Mouse (Mus musculus): ENCODE results near the gene Doc2g.

Doc2g gene

GRCm38 (mm10) chr19:3997231-3997630 is 5.9 kb upstream of the Doc2g start:
- POLR2A ChIA-PET: interaction anchor here (0.6 to 9.8 kb wide), 6 partner anchors 9 to 336 kb away, joined by 3 to 137 read pairs (median 5); partner anchors contain the start of genes Ndufv1 (in 2 of the 4) and Acy3 (in 1 of the 4)
- CTCF ChIA-PET: interaction anchor here (0.5 to 2.3 kb wide), 8 partner anchors 8 to 59 kb away, joined by 3 to 12 read pairs (median 4); partner anchors contain the start of gene Ndufv1 (in 1 of the 4)

- ChIA-PET POLR2A (interaction anchor here in 3 of 4 experiments (0.7 to 9.8 kb wide), 15 partner anchors 10 to 124 kb away, joined by 3 to 137 read pairs (median 13); partner anchors contain the start of genes Acy3 (in 2 of the 3), Gstp2 (in 2 of the 3), Ndufv1 (in 2 of the 3) and Ndufs8 (in 1 of the 3)), CTCF (interaction anchor here (0.5 to 4.3 kb wide), 9 partner anchors 9 to 246 kb away, joined by 4 to 71 read pairs (median 7); partner anchors contain the start of genes Gstp2 (in 1 of the 4) and Ndufv1 (in 1 of the 4))
Observed at GRCm38 (mm10) chr19:3998335-3998734, 4.8 kb upstream of the Doc2g start.

DNA sequence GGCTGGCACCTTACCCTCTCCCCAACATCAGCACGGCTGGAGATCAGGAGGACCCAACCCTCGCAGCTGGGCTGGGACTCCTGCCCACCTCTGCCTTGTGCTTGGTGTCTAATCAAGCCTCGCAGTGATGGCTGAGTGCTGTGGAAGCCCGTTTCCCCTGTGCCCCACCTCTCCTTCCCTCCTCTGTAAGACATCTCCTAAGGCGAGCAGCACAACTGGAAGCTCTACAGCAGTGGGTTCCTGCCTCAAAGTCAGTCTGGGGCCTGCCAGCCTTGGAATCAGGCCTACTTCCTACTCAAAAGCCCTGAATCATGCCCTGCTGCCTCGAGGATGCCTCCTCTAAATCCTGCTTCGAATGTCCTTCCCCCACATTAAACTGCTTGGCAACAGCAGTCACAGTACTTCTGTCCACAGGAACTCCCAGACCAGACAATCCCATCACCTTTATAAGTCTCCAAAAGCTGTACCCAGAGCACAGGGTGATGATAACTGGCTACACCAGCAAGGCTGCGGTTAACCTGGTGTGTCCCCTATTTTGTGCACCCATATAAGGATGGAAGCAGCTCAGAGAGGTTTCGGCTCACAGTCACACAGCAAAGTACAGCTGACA is 3.9 kb upstream of the Doc2g start:
- POLR2A ChIA-PET: interaction anchor here in 3 of 4 experiments (0.7 to 9.8 kb wide), 59 partner anchors 9 to 291 kb away, joined by 3 to 137 read pairs (median 5); partner anchors contain the start of genes Acy3 (in 3 of the 3), Gstp2 (in 3 of the 3), Ndufv1 (in 3 of the 3) and 1810055G02Rik (in 2 of the 3)
- CTCF ChIA-PET: interaction anchor here (0.6 to 4.3 kb wide), 52 partner anchors 8 to 413 kb away, joined by 3 to 71 read pairs (median 6); partner anchors contain the start of genes Ndufv1 (in 4 of the 4), Acy3 (in 3 of the 4), Gstp2 (in 2 of the 4) and Aip (in 1 of the 4)

DNA sequence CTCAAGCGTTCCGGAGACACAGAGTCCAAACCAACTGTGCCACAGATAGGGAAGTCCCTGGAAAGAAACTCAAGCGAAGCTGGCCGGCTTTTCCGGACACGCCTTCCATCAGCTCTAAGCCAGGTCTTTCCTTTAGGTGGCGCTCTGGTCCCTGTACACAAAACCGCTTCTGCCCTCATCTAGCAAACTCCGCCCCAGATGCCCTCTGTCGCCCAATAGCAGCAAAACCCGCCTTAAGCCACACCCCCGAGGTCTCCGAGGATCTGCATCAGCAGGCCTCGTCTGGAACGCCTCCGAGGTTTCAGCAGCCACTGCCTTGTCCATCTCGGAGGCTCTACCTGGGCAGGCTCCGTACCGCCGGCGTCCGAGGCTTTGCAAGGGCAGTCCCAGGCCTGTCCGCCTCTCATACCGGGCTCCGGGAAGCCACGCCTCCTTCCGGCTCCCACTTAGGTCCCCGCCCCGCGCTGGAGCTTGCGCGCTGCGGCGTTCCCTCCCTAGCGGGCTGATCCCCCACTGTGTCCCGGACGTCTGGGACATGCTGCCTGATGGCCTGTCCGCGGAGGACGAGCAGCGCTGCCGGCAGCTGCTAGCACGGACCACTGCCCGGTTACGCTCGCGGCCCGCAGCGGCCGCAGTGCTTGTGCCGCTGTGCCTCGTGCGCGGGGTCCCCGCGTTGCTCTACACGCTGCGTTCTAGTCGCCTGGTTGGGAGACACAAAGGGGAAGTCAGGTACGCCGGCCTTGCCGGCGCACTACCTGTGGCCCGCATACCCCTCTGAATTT is 2.8 kb upstream of the Doc2g start, which contains the start of the genes Nudt8 and Gm49405:
Nudt8 (plus strand) TSS at position 462 of the 782 bp plus-strand sequence.
Gm49405 (plus strand) TSS at position 508 of the 782 bp plus-strand sequence.
- ChIA-PET POLR2A (interaction anchor here (0.6 to 9.8 kb wide), 97 partner anchors 8 to 677 kb away, joined by 3 to 137 read pairs (median 4); partner anchors contain the start of genes Acy3 (in 3 of the 4), Gstp2 (in 3 of the 4), Ndufs8 (in 3 of the 4) and Ndufv1 (in 3 of the 4)), CTCF (interaction anchor here (0.5 to 4.3 kb wide), 79 partner anchors 9 to 992 kb away, joined by 3 to 71 read pairs (median 5); partner anchors contain the start of genes Acy3 (in 4 of the 4), Ndufv1 (in 4 of the 4), Gstp2 (in 2 of the 4) and Aip (in 1 of the 4))

GRCm38 (mm10) chr19:4000949-4001525 is 2.1 kb upstream of the Doc2g start:
- ChIA-PET POLR2A (interaction anchor here (0.5 to 9.8 kb wide), 51 partner anchors 9 to 678 kb away, joined by 3 to 137 read pairs (median 5); partner anchors contain the start of genes Ndufv1 (in 3 of the 4), Acy3 (in 2 of the 4), Gstp2 (in 2 of the 4) and Ndufs8 (in 2 of the 4)), CTCF (interaction anchor here (0.5 to 4.3 kb wide), 41 partner anchors 10 to 422 kb away, joined by 3 to 71 read pairs (median 6); partner anchors contain the start of genes Ndufv1 (in 4 of the 4), Acy3 (in 2 of the 4), Gstp2 (in 2 of the 4) and Aip (in 1 of the 4))

DNA sequence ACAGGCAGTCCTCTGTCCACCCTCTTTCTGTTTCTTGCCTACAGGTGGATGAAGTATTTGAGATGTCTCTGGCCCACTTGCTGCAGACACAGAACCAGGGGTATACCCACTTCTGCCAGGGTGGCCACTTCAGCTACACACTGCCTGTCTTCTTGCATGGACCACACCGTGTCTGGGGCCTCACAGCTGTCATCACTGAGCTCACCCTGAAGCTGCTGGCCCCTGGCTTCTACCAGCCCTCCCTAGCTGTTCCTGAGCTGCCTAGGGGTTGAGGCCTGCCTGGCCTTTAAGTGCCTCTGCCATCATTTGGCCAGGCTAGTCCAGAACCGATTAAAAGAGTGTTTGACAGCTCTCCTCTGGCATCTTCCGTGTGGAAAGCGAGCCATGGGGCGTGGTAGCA is 1.4 kb upstream of the Doc2g start:
- ChIA-PET CTCF (interaction anchor here (0.7 to 4.3 kb wide), 8 partner anchors 11 to 59 kb away, joined by 3 to 37 read pairs (median 8); partner anchors contain the start of genes Ndufv1 (in 2 of the 4) and Acy3 (in 1 of the 4)), POLR2A (interaction anchor here in 3 of 4 experiments (0.7 to 9.8 kb wide), 18 partner anchors 10 to 200 kb away, joined by 3 to 137 read pairs (median 10); partner anchors contain the start of genes Ndufv1 (in 3 of the 3), Acy3 (in 2 of the 3), Gstp2 (in 1 of the 3) and Rad9a (in 1 of the 3))

- CTCF ChIA-PET: interaction anchor here (0.6 to 2.5 kb wide), 8 partner anchors 8 to 85 kb away, joined by 3 to 10 read pairs (median 4); partner anchors contain the start of gene Ndufv1 (in 2 of the 4)
- POLR2A ChIA-PET: interaction anchor here in 3 of 4 experiments (0.7 to 9.8 kb wide), 14 partner anchors 8 to 118 kb away, joined by 3 to 137 read pairs (median 4); partner anchors contain the start of genes Ndufv1 (in 3 of the 3), Gstp2 (in 2 of the 3) and Ndufs8 (in 1 of the 3)
Observed at GRCm38 (mm10) chr19:4003641-4004040, 528 bp downstream of the Doc2g start.

GRCm38 (mm10) chr19:4004331-4004730 is 1.2 kb downstream of the Doc2g start:
- CTCF ChIA-PET: interaction anchor here (0.6 to 1.7 kb wide), 5 partner anchors 8 to 85 kb away, joined by 3 to 6 read pairs (median 3); partner anchors contain the start of gene Ndufv1 (in 1 of the 4)
- POLR2A ChIA-PET: interaction anchor here in 3 of 4 experiments (0.6 to 9.8 kb wide), 14 partner anchors 8 to 221 kb away, joined by 3 to 137 read pairs (median 4); partner anchors contain the start of genes Ndufv1 (in 3 of the 3), Gstp2 (in 2 of the 3) and Ndufs8 (in 1 of the 3)

DNA sequence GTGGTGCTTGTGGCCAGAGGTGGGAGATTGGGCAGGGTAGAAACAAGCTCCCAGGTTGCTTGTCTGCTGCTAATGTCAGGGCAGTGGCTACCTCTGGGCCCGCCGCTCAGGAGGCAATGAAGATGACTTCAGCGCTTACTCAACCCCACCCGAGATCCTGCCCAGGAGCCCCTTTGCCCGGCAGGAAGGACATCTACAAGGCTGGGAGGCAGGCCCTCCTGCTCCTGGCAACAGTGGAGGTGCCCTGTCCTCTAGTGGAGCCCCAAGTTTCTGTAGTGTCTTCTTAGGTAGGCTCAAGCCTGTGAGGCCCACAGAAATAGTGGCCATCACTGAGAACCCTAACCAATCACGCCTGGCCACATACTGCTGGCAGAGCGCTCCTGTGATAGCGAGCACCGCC is 2.0 kb downstream of the Doc2g start:
- ChIA-PET CTCF (interaction anchor here in 3 of 4 experiments (0.5 to 1.7 kb wide), 5 partner anchors 7 to 1950 kb away, joined by 3 to 6 read pairs (median 4); partner anchors contain the start of genes Ndufv1 (in 1 of the 3) and Unc93b1 (in 1 of the 3)), POLR2A (interaction anchor here (0.7 to 6.9 kb wide), 10 partner anchors 7 to 304 kb away, joined by 3 to 79 read pairs (median 4); partner anchors contain the start of genes Gstp2 (in 2 of the 4), Ndufv1 (in 1 of the 4) and Rad9a (in 1 of the 4))

DNA sequence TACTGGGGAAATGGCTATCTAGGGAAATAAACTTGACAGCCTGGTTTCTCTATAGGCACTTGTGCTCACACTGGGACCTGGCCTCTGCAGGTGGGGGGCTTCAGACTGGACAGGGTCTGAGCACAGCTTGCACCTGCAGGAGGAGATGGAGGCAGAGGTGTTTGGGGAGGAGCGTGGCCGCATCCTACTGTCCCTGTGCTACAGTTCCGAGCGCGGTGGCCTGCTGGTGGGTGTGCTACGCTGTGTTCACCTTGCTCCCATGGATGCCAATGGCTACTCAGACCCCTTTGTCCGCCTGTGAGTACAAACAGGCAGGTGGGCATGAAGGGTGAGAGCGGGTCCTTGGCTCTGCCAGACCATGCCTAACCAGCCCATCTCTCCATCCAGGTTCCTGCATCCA is 2.9 kb downstream of the Doc2g start:
- ChIA-PET CTCF (no interaction called here), POLR2A (interaction anchor here in 2 of 4 experiments (0.6 to 1.7 kb wide), 3 partner anchors 17 to 404 kb away, joined by 3 to 7 read pairs (median 5); no protein-coding TSS in a partner anchor)

- CTCF ChIA-PET: interaction anchor here in 2 of 4 experiments (0.6 to 5.3 kb wide), 5 partner anchors 8 to 410 kb away, joined by 3 to 71 read pairs (median 4); partner anchors contain the start of genes Gm49405 (in 1 of the 2) and Nudt8 (in 1 of the 2)
Observed at GRCm38 (mm10) chr19:4011086-4011485, 8.0 kb downstream of the Doc2g start.

GRCm38 (mm10) chr19:4012432-4013022 is 9.4 kb downstream of the Doc2g start, which contains the start of gene Ndufv1:
Ndufv1 (minus strand) TSS chr19:4012806.
- ChIA-PET POLR2A (interaction anchor here (0.5 to 6.0 kb wide), 114 partner anchors 8 to 915 kb away, joined by 3 to 137 read pairs (median 5); partner anchors contain the start of genes Gstp2 (in 4 of the 4), Acy3 (in 3 of the 4), Doc2g (in 3 of the 4) and Gm49405 (in 3 of the 4)), CTCF (interaction anchor here (0.5 to 5.3 kb wide), 105 partner anchors 8 to 576 kb away, joined by 3 to 71 read pairs (median 5); partner anchors contain the start of genes Gm49405 (in 3 of the 4), Gstp2 (in 3 of the 4), Nudt8 (in 3 of the 4) and Acy3 (in 2 of the 4))

More at GRCm38 (mm10) chr19:4011086-4011485, 8.0 kb downstream of the Doc2g start:
- POLR2A ChIA-PET: interaction anchor here (0.5 to 6.0 kb wide), 19 partner anchors 9 to 698 kb away, joined by 3 to 137 read pairs (median 5); partner anchors contain the start of genes Gm49405 (in 3 of the 4), Nudt8 (in 3 of the 4), Cdk2ap2 (in 2 of the 4) and Doc2g (in 2 of the 4)

DNA sequence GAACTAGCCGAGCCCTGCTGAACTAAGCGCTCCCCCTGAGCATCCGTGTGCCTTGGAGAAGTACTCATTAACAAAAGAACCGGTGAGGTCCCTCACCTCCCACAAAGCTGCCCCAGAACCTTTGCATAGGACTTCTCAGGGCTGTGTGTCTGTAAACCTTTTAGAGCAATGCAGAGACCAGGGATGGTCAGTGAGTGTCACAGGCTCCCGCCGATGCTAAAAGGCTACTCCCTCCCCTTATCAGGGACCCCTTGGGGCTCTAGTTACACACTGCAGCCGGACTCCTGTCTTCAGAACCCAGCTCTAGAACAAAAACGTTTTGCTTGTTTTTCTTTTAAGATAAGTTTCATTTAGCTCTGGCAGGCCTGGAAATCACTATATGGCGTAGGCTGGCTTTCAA is 10.0 kb downstream of the Doc2g start:
- ChIA-PET CTCF (interaction anchor here (0.5 to 5.3 kb wide), 102 partner anchors 8 to 1592 kb away, joined by 3 to 71 read pairs (median 5); partner anchors contain the start of genes Gm49405 (in 3 of the 4), Gstp2 (in 3 of the 4), Nudt8 (in 3 of the 4) and Acy3 (in 2 of the 4)), POLR2A (interaction anchor here (0.5 to 6.0 kb wide), 117 partner anchors 8 to 915 kb away, joined by 3 to 137 read pairs (median 5); partner anchors contain the start of genes Gstp2 (in 4 of the 4), Acy3 (in 3 of the 4), Doc2g (in 3 of the 4) and Gm49405 (in 3 of the 4))

DNA sequence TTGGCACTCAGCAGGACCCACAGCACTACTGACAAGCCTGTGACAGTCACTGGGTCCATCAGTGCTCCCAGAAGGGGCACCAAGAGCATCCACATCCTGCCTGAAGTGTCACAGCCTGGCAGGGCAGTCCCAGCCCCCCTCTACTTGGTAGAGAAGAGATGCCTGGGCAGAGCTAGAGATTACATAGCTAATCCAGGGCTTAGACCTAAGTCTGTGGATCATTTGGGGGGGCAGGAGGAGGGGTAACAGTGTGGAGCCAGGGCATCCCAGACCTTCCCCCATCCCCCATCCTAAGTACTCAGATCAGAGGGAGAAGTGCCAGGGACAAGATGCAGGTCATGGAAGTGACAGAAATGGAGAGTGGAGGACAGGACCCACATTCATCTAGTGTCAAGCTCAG is 11.7 kb downstream of the Doc2g start:
- ChIA-PET POLR2A (interaction anchor here (0.6 to 6.0 kb wide), 12 partner anchors 8 to 366 kb away, joined by 3 to 79 read pairs (median 4); partner anchors contain the start of genes Gstp2 (in 3 of the 4), Gm49405 (in 2 of the 4), Nudt8 (in 2 of the 4) and Doc2g (in 1 of the 4)), CTCF (interaction anchor here in 1 of 4 experiments (1.2 to 2.3 kb wide), 5 partner anchors 15 to 240 kb away, joined by 3 to 5 read pairs (median 4); partner anchors contain the start of gene Gstp2)

- ChIA-PET POLR2A (interaction anchor here (0.6 to 2.5 kb wide), 14 partner anchors 12 to 1073 kb away, joined by 3 to 14 read pairs (median 4); partner anchors contain the start of genes Gstp2 (in 4 of the 4), Gm49405 (in 1 of the 4), Ndufs8 (in 1 of the 4) and Nudt8 (in 1 of the 4)), CTCF (interaction anchor here in 1 of 4 experiments (1.2 to 2.3 kb wide), 4 partner anchors 27 to 239 kb away, joined by 3 to 5 read pairs (median 4); partner anchors contain the start of gene Gstp2)
Observed at GRCm38 (mm10) chr19:4015635-4016034, 12.5 kb downstream of the Doc2g start.

Data from embryonic stem cell, embryonic (primary cell).